Mouse (Mus musculus): ENCODE data around the gene Cfap100.
A peak's percentile ranks its signal among the peaks of the same experiment; 100 is the strongest.

Cfap100 gene

GRCm38 (mm10) chr6:90465028-90465640 is 36.5 kb upstream of the Cfap100 start:
- DNase-seq (ENCODE audit: low read depth, low spot score), result no peak
- Histone ChIP-seq H3K36me3 (ENCODE audit: control insufficient read depth, insufficient read depth, low read length, poor library complexity, severe bottlenecking) (no peaks in the 10 kb centered on the region), H3K27me3 (ENCODE audit: control insufficient read depth, insufficient read depth, low read length, poor library complexity, severe bottlenecking) (no peaks in the 10 kb centered on the region)

DNA sequence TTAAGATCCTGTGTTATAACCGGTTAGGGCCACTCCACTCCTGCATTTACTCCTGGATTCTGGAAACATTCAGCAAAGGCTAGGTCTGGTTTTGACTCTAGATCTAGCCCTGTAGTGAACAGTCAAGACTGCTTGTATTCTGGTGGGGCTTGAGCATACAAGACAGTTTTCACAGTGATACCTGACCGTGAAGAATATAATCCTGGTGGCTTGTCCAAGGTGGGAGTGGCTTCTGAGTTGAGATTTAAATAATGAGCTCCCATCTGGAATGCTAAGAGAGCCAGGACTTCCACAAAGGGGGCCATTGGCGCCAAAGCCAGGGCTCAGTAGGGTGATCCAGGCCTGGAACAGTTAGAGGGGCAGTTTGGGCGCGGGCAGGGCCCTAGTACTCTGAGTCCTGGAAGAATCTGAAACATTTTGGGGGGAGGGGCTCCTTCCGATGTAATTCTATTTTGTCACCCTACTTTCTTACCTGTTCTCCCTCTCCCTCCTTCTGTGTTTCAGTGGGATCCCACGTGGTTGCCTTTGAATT is 35.4 kb upstream of the Cfap100 start:
- Histone ChIP-seq H3K36me3 (ENCODE audit: control insufficient read depth, insufficient read depth, low read length, poor library complexity, severe bottlenecking) (no peaks in the 10 kb centered on the region), H3K27me3 (ENCODE audit: control insufficient read depth, insufficient read depth, low read length, poor library complexity, severe bottlenecking) (no peaks in the 10 kb centered on the region)
- DNase-seq (ENCODE audit: low read depth, low spot score), result no peak

GRCm38 (mm10) chr6:90463228-90463862 is 34.7 kb upstream of the Cfap100 start:
- H3K36me3 ChIP-seq (ENCODE audit: control insufficient read depth, insufficient read depth, low read length, poor library complexity, severe bottlenecking), result no peaks in the 10 kb centered on the region
- H3K27me3 ChIP-seq (ENCODE audit: control insufficient read depth, insufficient read depth, low read length, poor library complexity, severe bottlenecking), result no peaks in the 10 kb centered on the region
- DNase-seq (ENCODE audit: low read depth, low spot score), result no peak

GRCm38 (mm10) chr6:90462841-90463227 is 34.2 kb upstream of the Cfap100 start:
- Histone ChIP-seq H3K36me3 (ENCODE audit: control insufficient read depth, insufficient read depth, low read length, poor library complexity, severe bottlenecking) (no peaks in the 10 kb centered on the region), H3K27me3 (ENCODE audit: control insufficient read depth, insufficient read depth, low read length, poor library complexity, severe bottlenecking) (no peaks in the 10 kb centered on the region)
- no peak for DNase-seq (ENCODE audit: low read depth, low spot score)

GRCm38 (mm10) chr6:90462181-90462706 is 33.6 kb upstream of the Cfap100 start, which contains the start of gene Klf15:
TSS of gene Klf15 (plus strand) at chr6:90462576.
- Histone ChIP-seq H3K36me3 (ENCODE audit: control insufficient read depth, insufficient read depth, low read length, poor library complexity, severe bottlenecking) (no peaks in the 10 kb centered on the region), H3K27me3 (ENCODE audit: control insufficient read depth, insufficient read depth, low read length, poor library complexity, severe bottlenecking) (no peaks in the 10 kb centered on the region)
- DNase-seq (ENCODE audit: low read depth, low spot score), result no peak

DNA sequence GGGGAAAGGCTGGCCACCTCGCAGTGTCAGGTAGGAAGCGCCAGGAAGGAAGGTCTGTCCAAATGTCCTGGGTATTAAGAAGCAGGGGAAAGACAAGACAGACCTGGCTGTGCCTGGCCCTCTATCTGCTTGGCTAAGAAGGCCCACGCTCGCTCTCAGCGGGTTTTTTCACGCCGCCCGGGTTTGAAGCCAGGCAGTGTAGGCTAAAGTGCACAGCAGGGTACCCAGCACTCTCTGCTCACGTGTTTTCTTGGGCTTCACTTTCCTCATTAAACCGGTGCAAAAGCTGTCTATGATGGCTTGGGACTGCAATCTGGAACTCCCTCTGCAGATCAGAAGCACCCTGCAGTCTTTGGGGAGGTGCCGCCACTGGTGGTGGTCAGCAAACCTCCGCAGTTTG is 33.2 kb upstream of the Cfap100 start:
- no peaks in the 10 kb centered on the region for H3K27me3 ChIP-seq (ENCODE audit: control insufficient read depth, insufficient read depth, low read length, poor library complexity, severe bottlenecking)
- DNase-seq (ENCODE audit: low read depth, low spot score), result no peak
- no peaks in the 10 kb centered on the region for H3K36me3 ChIP-seq (ENCODE audit: control insufficient read depth, insufficient read depth, low read length, poor library complexity, severe bottlenecking)

GRCm38 (mm10) chr6:90461181-90461580 is 32.6 kb upstream of the Cfap100 start:
- Histone ChIP-seq H3K27me3 (ENCODE audit: control insufficient read depth, insufficient read depth, low read length, poor library complexity, severe bottlenecking) (no peaks in the 10 kb centered on the region), H3K36me3 (ENCODE audit: control insufficient read depth, insufficient read depth, low read length, poor library complexity, severe bottlenecking) (no peaks in the 10 kb centered on the region)
- DNase-seq (ENCODE audit: low read depth, low spot score), result no peak

DNA sequence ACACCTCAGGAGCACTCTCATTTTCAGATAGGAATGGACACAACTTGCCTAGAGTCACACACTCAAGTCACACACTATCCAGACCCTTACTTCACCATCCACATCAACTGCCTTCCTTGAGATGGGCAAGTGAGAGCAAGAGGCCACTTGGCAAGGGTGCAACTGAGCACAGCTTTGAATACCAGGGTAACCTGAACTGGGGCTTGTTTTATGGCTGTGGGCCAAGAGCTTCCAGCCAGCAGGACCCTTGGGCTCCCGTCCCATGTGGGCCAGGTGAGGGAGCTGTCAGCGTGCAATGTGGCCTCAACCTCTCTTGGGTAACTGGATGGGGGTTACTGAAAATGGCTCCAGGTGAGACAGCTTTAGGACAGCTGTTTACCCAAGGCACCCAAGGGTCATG is 28.8 kb upstream of the Cfap100 start:
- no peak for DNase-seq (ENCODE audit: low read depth, low spot score)
- Histone ChIP-seq H3K36me3 (ENCODE audit: control insufficient read depth, insufficient read depth, low read length, poor library complexity, severe bottlenecking) (no peaks in the 10 kb centered on the region), H3K27me3 (ENCODE audit: control insufficient read depth, insufficient read depth, low read length, poor library complexity, severe bottlenecking) (no peaks in the 10 kb centered on the region)

DNA sequence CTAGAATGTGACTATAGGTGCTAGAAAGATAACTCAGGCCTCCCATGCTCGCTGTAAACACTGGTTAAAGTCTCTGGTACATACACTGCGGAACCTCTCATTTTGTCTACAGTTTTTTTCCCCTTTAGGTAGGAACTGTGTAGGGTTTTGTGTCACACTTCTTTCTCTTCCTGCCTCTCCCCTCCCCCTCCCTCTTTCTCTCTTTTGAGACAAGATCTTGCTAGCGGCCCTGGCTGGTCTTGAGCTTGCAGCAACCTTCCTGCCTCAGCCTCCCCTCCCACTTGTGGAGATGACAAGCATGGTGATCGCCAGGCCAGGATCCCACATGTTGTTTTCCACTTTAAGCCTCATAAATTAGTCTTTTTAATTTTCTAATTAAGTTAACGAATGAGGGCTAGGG is 25.2 kb upstream of the Cfap100 start:
- H3K36me3 ChIP-seq (ENCODE audit: control insufficient read depth, insufficient read depth, low read length, poor library complexity, severe bottlenecking), result no peaks in the 10 kb centered on the region

GRCm38 (mm10) chr6:90452603-90453002 is 24.0 kb upstream of the Cfap100 start:
- no peaks in the 10 kb centered on the region for H3K27me3 ChIP-seq (ENCODE audit: control insufficient read depth, insufficient read depth, low read length, poor library complexity, severe bottlenecking)
- no peak for DNase-seq (ENCODE audit: low read depth, low spot score)
- H3K36me3 ChIP-seq (ENCODE audit: control insufficient read depth, insufficient read depth, low read length, poor library complexity, severe bottlenecking), result no peaks in the 10 kb centered on the region

More for the DNA sequence above, 25.2 kb upstream of the Cfap100 start:
- H3K27me3 ChIP-seq (ENCODE audit: control insufficient read depth, insufficient read depth, low read length, poor library complexity, severe bottlenecking), result no peaks in the 10 kb centered on the region
- DNase-seq (ENCODE audit: low read depth, low spot score), result no peak

- no peak for DNase-seq (ENCODE audit: low read depth, low spot score)
- Histone ChIP-seq H3K36me3 (ENCODE audit: control insufficient read depth, insufficient read depth, low read length, poor library complexity, severe bottlenecking) (no peaks in the 10 kb centered on the region), H3K27me3 (ENCODE audit: control insufficient read depth, insufficient read depth, low read length, poor library complexity, severe bottlenecking) (no peaks in the 10 kb centered on the region)
These were observed 22.9 kb upstream of the Cfap100 start for GRCm38 (mm10) chr6:90451512-90451911.

GRCm38 (mm10) chr6:90450697-90451096 is 22.1 kb upstream of the Cfap100 start:
- no peaks in the 10 kb centered on the region for H3K27me3 ChIP-seq (ENCODE audit: control insufficient read depth, insufficient read depth, low read length, poor library complexity, severe bottlenecking)
- no peak for DNase-seq (ENCODE audit: low read depth, low spot score)

DNA sequence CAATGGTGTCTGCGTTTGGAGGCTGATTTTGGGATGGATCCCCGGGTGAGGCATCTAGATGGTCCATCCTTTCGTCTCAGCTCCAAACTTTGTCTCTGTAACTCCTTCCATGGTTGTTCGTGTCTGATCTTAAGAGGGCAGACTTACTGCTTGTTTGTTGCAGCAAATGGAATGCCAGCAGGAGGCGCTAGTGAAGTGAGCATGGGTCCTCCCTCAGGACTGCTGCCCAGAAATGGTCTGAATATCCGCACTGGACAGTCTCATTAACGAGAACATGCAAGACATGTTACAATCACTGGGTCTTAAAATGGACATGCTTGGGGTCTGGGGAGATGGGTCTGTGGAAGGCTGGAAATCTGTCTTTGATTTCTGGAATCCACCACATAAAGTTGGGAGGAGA is 21.6 kb upstream of the Cfap100 start:
- DNase-seq (ENCODE audit: low read depth, low spot score), result peak; percentile 10
- Histone ChIP-seq H3K27me3 (ENCODE audit: control insufficient read depth, insufficient read depth, low read length, poor library complexity, severe bottlenecking) (no peaks in the 10 kb centered on the region), H3K36me3 (ENCODE audit: control insufficient read depth, insufficient read depth, low read length, poor library complexity, severe bottlenecking) (no peaks in the 10 kb centered on the region)

More at GRCm38 (mm10) chr6:90450697-90451096, 22.1 kb upstream of the Cfap100 start:
- no peaks in the 10 kb centered on the region for H3K36me3 ChIP-seq (ENCODE audit: control insufficient read depth, insufficient read depth, low read length, poor library complexity, severe bottlenecking)

DNA sequence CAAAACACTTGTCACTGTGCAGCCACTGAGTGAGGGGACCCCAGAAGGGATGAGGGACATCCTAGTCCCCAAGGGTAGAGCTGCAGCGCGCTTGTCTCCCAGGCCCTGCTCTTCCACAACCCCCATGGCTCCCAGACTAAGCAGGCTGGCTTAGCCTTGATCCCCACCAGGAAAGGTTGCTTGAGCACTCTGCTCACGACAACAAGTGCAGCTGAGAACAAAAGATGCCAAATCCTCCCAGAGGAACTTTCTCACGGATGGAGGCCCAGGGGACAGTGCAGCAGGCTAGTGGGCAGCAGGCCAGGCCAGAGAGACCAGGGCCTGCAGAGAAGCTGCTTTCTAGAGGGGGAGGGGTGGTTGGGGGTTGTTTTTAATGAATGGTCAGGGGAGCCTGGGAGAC is 18.3 kb upstream of the Cfap100 start:
- Histone ChIP-seq H3K27me3 (ENCODE audit: control insufficient read depth, insufficient read depth, low read length, poor library complexity, severe bottlenecking) (no peaks in the 10 kb centered on the region), H3K36me3 (ENCODE audit: control insufficient read depth, insufficient read depth, low read length, poor library complexity, severe bottlenecking) (no peaks in the 10 kb centered on the region)
- no peak for DNase-seq (ENCODE audit: low read depth, low spot score)

- no peak for DNase-seq (ENCODE audit: low read depth, low spot score)
- H3K27me3 ChIP-seq (ENCODE audit: control insufficient read depth, insufficient read depth, low read length, poor library complexity, severe bottlenecking), result no peaks in the 10 kb centered on the region
- no peaks in the 10 kb centered on the region for H3K36me3 ChIP-seq (ENCODE audit: control insufficient read depth, insufficient read depth, low read length, poor library complexity, severe bottlenecking)
These were observed 8.4 kb upstream of the Cfap100 start for GRCm38 (mm10) chr6:90437041-90437440.
